Mouse (Mus musculus): Measurements from ENCODE around the gene St8sia6. TPM values are rescaled to one million over a fixed set of nuclear protein-coding genes. Genes with fewer than 3 reads are reported as not detected.
A peak's percentile ranks its signal among the peaks of the same experiment; 100 is the strongest.
"Not testable (repeated sequence)": the region's sequence is repeated elsewhere in the genome, so short reads cannot be mapped to it uniquely, and the experiment has no call there.

St8sia6 gene
- polyA plus RNA-seq, 1 experiment from 2014 or later: 1.4 TPM

- under 1% methylated on average over 72 of the region's 89 CpGs for WGBS
- ATAC-seq (ENCODE audit: insufficient number of reproducible peaks, low FRiP score, low TSS enrichment, low read depth): peak; percentile 68; the same call in 1 of the 2 replicates
These were observed 553 bp downstream of the St8sia6 start for GRCm38 (mm10) chr2:13793054-13793968.

GRCm38 (mm10) chr2:13792256-13793005 lies 1.4 kb downstream of the St8sia6 start:
- Histone ChIP-seq H3K9me3 (ENCODE audit: control insufficient read depth, low read length) (0 out of 2 replicates have a peak, but pooled peaks cover 4% of the 10 kb centered on the region), H3K27me3 (ENCODE audit: control insufficient read depth, insufficient read depth, low read length) (peaks cover 19% of the 10 kb centered on the region), H3K36me3 (ENCODE audit: control insufficient read depth, insufficient read depth, low read length) (no peaks in the 10 kb centered on the region), H3K4me1 (ENCODE audit: control insufficient read depth, insufficient read depth, low read length) (no peaks in the 10 kb centered on the region), H3K9ac (ENCODE audit: low read length) (no peak overlapping the region), H3K27ac (replicated peaks; ENCODE audit: low read depth, low read length) (no peak overlapping the region), H3K4me2 (ENCODE audit: low read depth, severe bottlenecking) (peak overlapping the region; percentile 94; the same call in 1 of the 2 replicates), H3K4me3 (ENCODE audit: low read depth, low read length) (no peak overlapping the region)
- WGBS: 41% methylated on average over 13 of the region's 13 CpGs
- ATAC-seq (ENCODE audit: insufficient number of reproducible peaks, low FRiP score, low TSS enrichment, low read depth): no peak
- DNase-seq (ENCODE audit: low spot score): no peak

More at GRCm38 (mm10) chr2:13793054-13793968, 553 bp downstream of the St8sia6 start:
- Histone ChIP-seq H3K27me3 (ENCODE audit: control insufficient read depth, insufficient read depth, low read length) (peaks cover 19% of the 10 kb centered on the region), H3K4me3 (ENCODE audit: low read depth, low read length) (peak overlapping the region; percentile 46), H3K9me3 (ENCODE audit: control insufficient read depth, low read length) (0 out of 2 replicates have a peak, but pooled peaks cover 4% of the 10 kb centered on the region), H3K36me3 (ENCODE audit: control insufficient read depth, insufficient read depth, low read length) (no peaks in the 10 kb centered on the region), H3K9ac (ENCODE audit: low read length) (peak overlapping the region; percentile 65), H3K27ac (replicated peaks; ENCODE audit: low read depth, low read length) (no peak overlapping the region), H3K4me2 (ENCODE audit: low read depth, severe bottlenecking) (peak overlapping the region; percentile 94), H3K4me1 (ENCODE audit: control insufficient read depth, insufficient read depth, low read length) (no peaks in the 10 kb centered on the region)
- peak; percentile 71 for DNase-seq (ENCODE audit: low spot score)

GRCm38 (mm10) chr2:13791598-13791997 lies 2.3 kb downstream of the St8sia6 start:
- H3K4me3 ChIP-seq (ENCODE audit: low read depth, low read length): no peak overlapping the region
- DNase-seq (ENCODE audit: low spot score) (no peak), ATAC-seq (ENCODE audit: insufficient number of reproducible peaks, low FRiP score, low TSS enrichment, low read depth) (no peak)
- H3K4me1 ChIP-seq (ENCODE audit: control insufficient read depth, insufficient read depth, low read length): no peaks in the 10 kb centered on the region
- H3K9me3 ChIP-seq (ENCODE audit: control insufficient read depth, low read length): 0 out of 2 replicates have a peak, but pooled peaks cover 4% of the 10 kb centered on the region
- no peak overlapping the region for H3K9ac ChIP-seq (ENCODE audit: low read length)
- no peaks in the 10 kb centered on the region for H3K36me3 ChIP-seq (ENCODE audit: control insufficient read depth, insufficient read depth, low read length)
- peaks cover 19% of the 10 kb centered on the region for H3K27me3 ChIP-seq (ENCODE audit: control insufficient read depth, insufficient read depth, low read length)
- no peak overlapping the region for H3K4me2 ChIP-seq (ENCODE audit: low read depth, severe bottlenecking)
- H3K27ac ChIP-seq (replicated peaks; ENCODE audit: low read depth, low read length): no peak overlapping the region
- 53% methylated on average over 7 of the region's 7 CpGs for WGBS

GRCm38 (mm10) chr2:13789365-13789764 lies 4.5 kb downstream of the St8sia6 start:
- ATAC-seq (ENCODE audit: insufficient number of reproducible peaks, low FRiP score, low TSS enrichment, low read depth) (no peak), DNase-seq (ENCODE audit: low spot score) (no peak)
- 30% methylated on average over 1 of the region's 1 CpGs for WGBS
- Histone ChIP-seq H3K4me3 (ENCODE audit: low read depth, low read length) (no peak overlapping the region), H3K9me3 (ENCODE audit: control insufficient read depth, low read length) (0 out of 2 replicates have a peak, but pooled peaks cover 4% of the 10 kb centered on the region), H3K27ac (replicated peaks; ENCODE audit: low read depth, low read length) (no peak overlapping the region), H3K9ac (ENCODE audit: low read length) (no peak overlapping the region), H3K27me3 (ENCODE audit: control insufficient read depth, insufficient read depth, low read length) (peaks cover 19% of the 10 kb centered on the region), H3K36me3 (ENCODE audit: control insufficient read depth, insufficient read depth, low read length) (no peaks in the 10 kb centered on the region), H3K4me1 (ENCODE audit: control insufficient read depth, insufficient read depth, low read length) (no peaks in the 10 kb centered on the region), H3K4me2 (ENCODE audit: low read depth, severe bottlenecking) (no peak overlapping the region)

GRCm38 (mm10) chr2:13786577-13787168 lies 7.2 kb downstream of the St8sia6 start:
- 70% methylated on average over 1 of the region's 1 CpGs for WGBS
- no peak overlapping the region for H3K4me3 ChIP-seq (ENCODE audit: low read depth, low read length)
- H3K9ac ChIP-seq (ENCODE audit: low read length): no peak overlapping the region
- DNase-seq (ENCODE audit: low spot score): no peak
- no peaks in the 10 kb centered on the region for H3K27me3 ChIP-seq (ENCODE audit: control insufficient read depth, insufficient read depth, low read length)
- no peak for ATAC-seq (ENCODE audit: insufficient number of reproducible peaks, low FRiP score, low TSS enrichment, low read depth)
- H3K9me3 ChIP-seq (ENCODE audit: control insufficient read depth, low read length): no peaks in the 10 kb centered on the region
- H3K27ac ChIP-seq (replicated peaks; ENCODE audit: low read depth, low read length): no peak overlapping the region
- no peak overlapping the region for H3K4me2 ChIP-seq (ENCODE audit: low read depth, severe bottlenecking)
- no peaks in the 10 kb centered on the region for H3K36me3 ChIP-seq (ENCODE audit: control insufficient read depth, insufficient read depth, low read length)
- H3K4me1 ChIP-seq (ENCODE audit: control insufficient read depth, insufficient read depth, low read length): no peaks in the 10 kb centered on the region

GRCm38 (mm10) chr2:13785992-13786391 lies 7.9 kb downstream of the St8sia6 start:
- not testable (repeated sequence) for ATAC-seq (ENCODE audit: insufficient number of reproducible peaks, low FRiP score, low TSS enrichment, low read depth); H3K9ac ChIP-seq (ENCODE audit: low read length); H3K4me1 ChIP-seq (ENCODE audit: control insufficient read depth, insufficient read depth, low read length); H3K9me3 ChIP-seq (ENCODE audit: control insufficient read depth, low read length); H3K27ac ChIP-seq (replicated peaks; ENCODE audit: low read depth, low read length); DNase-seq (ENCODE audit: low spot score); H3K27me3 ChIP-seq (ENCODE audit: control insufficient read depth, insufficient read depth, low read length); H3K4me2 ChIP-seq (ENCODE audit: low read depth, severe bottlenecking); H3K4me3 ChIP-seq (ENCODE audit: low read depth, low read length); H3K36me3 ChIP-seq (ENCODE audit: control insufficient read depth, insufficient read depth, low read length)
- WGBS: 85% methylated on average over 3 of the region's 3 CpGs

- 75% methylated on average over 2 of the region's 2 CpGs for WGBS
- ATAC-seq (ENCODE audit: insufficient number of reproducible peaks, low FRiP score, low TSS enrichment, low read depth) (no peak), DNase-seq (ENCODE audit: low spot score) (no peak)
These were observed 8.6 kb downstream of the St8sia6 start for GRCm38 (mm10) chr2:13785247-13785646.

GRCm38 (mm10) chr2:13784448-13784847 lies 9.4 kb downstream of the St8sia6 start:
- DNase-seq (ENCODE audit: low spot score) (no peak), ATAC-seq (ENCODE audit: insufficient number of reproducible peaks, low FRiP score, low TSS enrichment, low read depth) (no peak)
- no peak overlapping the region for H3K4me3 ChIP-seq (ENCODE audit: low read depth, low read length)
- no peaks in the 10 kb centered on the region for H3K9me3 ChIP-seq (ENCODE audit: control insufficient read depth, low read length)
- H3K27ac ChIP-seq (replicated peaks; ENCODE audit: low read depth, low read length): no peak overlapping the region
- no peak overlapping the region for H3K4me2 ChIP-seq (ENCODE audit: low read depth, severe bottlenecking)
- WGBS: 59% methylated on average over 1 of the region's 1 CpGs
- no peak overlapping the region for H3K9ac ChIP-seq (ENCODE audit: low read length)
- H3K4me1 ChIP-seq (ENCODE audit: control insufficient read depth, insufficient read depth, low read length): no peaks in the 10 kb centered on the region
- H3K36me3 ChIP-seq (ENCODE audit: control insufficient read depth, insufficient read depth, low read length): no peaks in the 10 kb centered on the region
- H3K27me3 ChIP-seq (ENCODE audit: control insufficient read depth, insufficient read depth, low read length): no peaks in the 10 kb centered on the region

More at GRCm38 (mm10) chr2:13785247-13785646, 8.6 kb downstream of the St8sia6 start:
- Histone ChIP-seq H3K36me3 (ENCODE audit: control insufficient read depth, insufficient read depth, low read length) (no peaks in the 10 kb centered on the region), H3K27ac (replicated peaks; ENCODE audit: low read depth, low read length) (no peak overlapping the region), H3K4me1 (ENCODE audit: control insufficient read depth, insufficient read depth, low read length) (no peaks in the 10 kb centered on the region), H3K9ac (ENCODE audit: low read length) (no peak overlapping the region), H3K4me3 (ENCODE audit: low read depth, low read length) (no peak overlapping the region), H3K9me3 (ENCODE audit: control insufficient read depth, low read length) (no peaks in the 10 kb centered on the region), H3K4me2 (ENCODE audit: low read depth, severe bottlenecking) (no peak overlapping the region), H3K27me3 (ENCODE audit: control insufficient read depth, insufficient read depth, low read length) (no peaks in the 10 kb centered on the region)
